12 mouse cellular contexts compared by ENCODE assay signal in the genomic region with DNA sequence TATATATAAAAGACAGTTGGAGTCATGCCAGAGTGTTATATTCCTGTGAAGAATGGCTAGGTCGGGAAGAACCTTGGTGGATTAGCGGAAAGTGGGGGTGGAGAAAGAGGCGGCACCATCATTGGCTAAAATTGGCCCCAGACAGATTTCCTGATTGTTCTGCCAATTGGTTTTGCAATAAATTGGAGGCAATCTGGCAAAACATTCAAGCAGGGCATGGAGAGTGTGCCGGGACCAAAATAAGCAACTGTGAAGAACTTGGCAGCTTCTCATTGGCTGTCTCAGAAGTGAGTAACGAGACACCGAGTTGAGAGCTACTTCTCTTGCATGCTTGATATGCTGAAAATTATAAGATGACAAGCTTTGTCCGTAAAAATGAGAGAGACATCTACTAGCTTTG. TPM values are rescaled to one million over a fixed set of nuclear protein-coding genes. Genes with fewer than 3 reads are reported as not detected.
A peak's percentile ranks its signal among the peaks of the same experiment; 100 is the strongest.
DNase-seq lines count a peak whose midpoint lies in the region; ATAC-seq and TF ChIP-seq lines count a peak whose summit lies in the region.
"Had no signal": no experiment of that assay in that cellular context is flagged by ENCODE, and none has a peak within 500 bp of the region (broad histone marks: within the 10 kb centered on the region; RNA-seq: fewer than 3 reads in every experiment).

No protein-coding gene starts in this region.

- no peaks in the 10 kb centered on the region for H3K36me3 ChIP-seq in forebrain, postnatal 0 days (ENCODE audit: insufficient read depth)
- H3K36me3 ChIP-seq in forebrain, embryonic 15.5 days: no peaks in the 10 kb centered on the region
- H3K36me3 ChIP-seq: embryonic facial prominence, embryonic 13.5 days; heart, embryonic 13.5 days had no signal

- H3K4me1 ChIP-seq in forebrain, postnatal 0 days (ENCODE audit: insufficient read depth): no peaks in the 10 kb centered on the region
- no peaks in the 10 kb centered on the region; the same call in 1 of the 2 replicates for H3K4me1 ChIP-seq in forebrain, embryonic 15.5 days

- H3K9ac ChIP-seq in forebrain, postnatal 0 days: no peak overlapping the region
- no peak overlapping the region for H3K9ac ChIP-seq in forebrain, embryonic 15.5 days (replicated peaks)
- H3K9ac ChIP-seq: embryonic facial prominence, embryonic 13.5 days; heart, embryonic 13.5 days had no signal

- H3K4me3 ChIP-seq in forebrain, postnatal 0 days (ENCODE audit: low read depth, low read length): no peak overlapping the region
- H3K4me3 ChIP-seq in forebrain, embryonic 15.5 days: no peak overlapping the region
- H3K4me3 ChIP-seq: embryonic facial prominence, embryonic 13.5 days; heart, embryonic 13.5 days had no signal

- ATAC-seq in forebrain, postnatal 0 days: no peak
- no peak for ATAC-seq in forebrain, embryonic 15.5 days (replicated peaks)
- no peak for ATAC-seq in erythroid progenitor cell, adult 5-6 weeks (replicated peaks; ENCODE audit: low FRiP score, poor library complexity, severe bottlenecking)
- ATAC-seq: inflammation-experienced regulatory T-cells, adult 6 months had no signal

- no peak overlapping the region for H3K4me2 ChIP-seq in forebrain, postnatal 0 days (ENCODE audit: low read depth)
- no peak overlapping the region for H3K4me2 ChIP-seq in forebrain, embryonic 15.5 days (replicated peaks)
- H3K4me2 ChIP-seq: embryonic facial prominence, embryonic 13.5 days; heart, embryonic 13.5 days had no signal

- H3K27ac ChIP-seq in forebrain, postnatal 0 days (ENCODE audit: low read depth, low read length): no peak overlapping the region
- H3K27ac ChIP-seq in forebrain, embryonic 15.5 days (replicated peaks): no peak overlapping the region
- H3K27ac ChIP-seq: embryonic facial prominence, embryonic 13.5 days; heart, embryonic 13.5 days; stomach, postnatal 0 days had no signal

- TF ChIP-seq CTCF in forebrain, postnatal 0 days (IDR thresholded peaks at IDR 0.05; ENCODE audit: low read depth): no peak

- no peaks in the 10 kb centered on the region for H3K9me3 ChIP-seq in forebrain, postnatal 0 days (ENCODE audit: low read length)
- no peaks in the 10 kb centered on the region for H3K9me3 ChIP-seq in forebrain, embryonic 15.5 days
- H3K9me3 ChIP-seq: embryonic facial prominence, embryonic 13.5 days; heart, embryonic 13.5 days had no signal

- WGBS in forebrain, postnatal 0 days: 43% methylated on average over 7 of the region's 7 CpGs
- 50% methylated on average over 7 of the region's 7 CpGs for WGBS in forebrain, embryonic 15.5 days

- H3K27me3 ChIP-seq in forebrain, postnatal 0 days (ENCODE audit: insufficient read depth, low read length): no peaks in the 10 kb centered on the region
- H3K27me3 ChIP-seq in forebrain, embryonic 15.5 days: no peaks in the 10 kb centered on the region
- H3K27me3 ChIP-seq: embryonic facial prominence, embryonic 13.5 days had no signal

- peak; percentile 33 for DNase-seq in forebrain, postnatal 0 days
- DNase-seq in lung, adult 18-20 months: peak; percentile 35 to 66
- DNase-seq in lung, postnatal 4 days: no peak
- peak; percentile 59 for DNase-seq in layer of hippocampus, adult 9-11 months
- peak; percentile 3 to 7 for DNase-seq in right cerebral cortex, postnatal 36 days (ENCODE audit: low spot score in 2 of 2)
- DNase-seq in cerebellum, postnatal 36 days: no peak

RNA-seq across cellular contexts. Expression of gene Sox9, which starts 49.6 kb away (rescaled TPM):
- total RNA-seq in forebrain, postnatal 0 days (2014; rRNA removed): 5.8 and 6.1 TPM in 2 replicates
- polyA plus RNA-seq in forebrain, postnatal 0 days (2015; fragmentation: Nextera tagmentation; extraction: Ambion mirVana): 29.8 and 46.6 TPM in 2 replicates
- polyA plus RNA-seq in forebrain, embryonic 15.5 days (2015; fragmentation: Nextera tagmentation; extraction: Ambion mirVana): 66.6 and 70.4 TPM in 2 replicates
- total RNA-seq in erythroid progenitor cell, adult 5-6 weeks (2015; ENCODE audit: low replicate concordance): not detected in 2 replicates
- not detected in 2 replicates for total RNA-seq in erythroid progenitor cell, adult 5-6 weeks (2017; ENCODE audit: low replicate concordance)
- polyA plus RNA-seq: inflammation-experienced regulatory T-cells, adult 6 months had no signal

Comparison
In these comparisons a context has a peak if more than half of its experiments do, and no peak if none do; other contexts are left out.
1. DNase-seq: peak in forebrain, postnatal 0 days (single experiment), lung, adult 18-20 months (2 of 2), layer of hippocampus, adult 9-11 months (single experiment) and right cerebral cortex, postnatal 36 days (2 of 2); none in lung, postnatal 4 days (0 of 2) and cerebellum, postnatal 36 days (0 of 2).